Mouse (Mus musculus): Measurements from ENCODE around the gene Lss.

Lss gene

GRCm38 (mm10) chr10:76569996-76570685 is 38.8 kb downstream of the Lss start:
- DNase-seq = no peak

GRCm38 (mm10) chr10:76571070-76571469 is 39.7 kb downstream of the Lss start:
- no peak for DNase-seq

GRCm38 (mm10) chr10:76572151-76572550 is 40.8 kb downstream of the Lss start:
- DNase-seq = no peak

GRCm38 (mm10) chr10:76575374-76575773 is 44.0 kb downstream of the Lss start, which contains the start of gene Ftcd:
Gene Ftcd, plus strand, starts transcription at chr10:76575648.
- DNase-seq = no peak

GRCm38 (mm10) chr10:76576920-76577319 is 45.5 kb downstream of the Lss start:
- no peak for DNase-seq

GRCm38 (mm10) chr10:76584138-76584537 is 52.8 kb downstream of the Lss start:
- DNase-seq = no peak

GRCm38 (mm10) chr10:76586190-76586589 is 54.8 kb downstream of the Lss start:
- no peak for DNase-seq

- DNase-seq = no peak
Observed at GRCm38 (mm10) chr10:76590197-76590596, 58.8 kb downstream of the Lss start.

- DNase-seq = no peak
Observed at GRCm38 (mm10) chr10:76596338-76596737, 65.0 kb downstream of the Lss start.

GRCm38 (mm10) chr10:76602690-76603089 is 71.3 kb downstream of the Lss start:
- DNase-seq = no peak
